Mouse (Mus musculus) midbrain, embryonic 13.5 days (tissue): ENCODE results near the gene Slit3. TPM values are rescaled to one million over a fixed set of nuclear protein-coding genes. Genes with fewer than 3 reads are reported as not detected.

Experiments
- ATAC-seq: fragments of 200-750 bp; cut with Nextera tagmentation; 2 replicates; pipeline ENCODE4 v1.8.0; 2017; ENCODE audit warnings: mild to moderate bottlenecking, moderate TSS enrichment, moderate library complexity
- H3K27ac ChIP-seq: fragments of 300-500 bp; sonication (generic); 2 replicates; pipeline ENCODE4 v1.5.1; 2015; ENCODE audit warnings: inconsistent platforms, mild to moderate bottlenecking, moderate library complexity
- H3K27me3 ChIP-seq: fragments of 300-500 bp; sonication (generic); 2 replicates; pipeline ENCODE4 v1.6.1; 2015; ENCODE audit warnings: mild to moderate bottlenecking, inconsistent platforms
- H3K36me3 ChIP-seq: fragments of 300-500 bp; sonication (generic); 2 replicates; pipeline ENCODE4 v1.6.1; 2015; ENCODE audit warnings: mild to moderate bottlenecking, inconsistent platforms
- H3K4me1 ChIP-seq: fragments of 300-500 bp; sonication (generic); replicated peaks from 2 replicates; pipeline ENCODE4 v1.6.1; 2015; ENCODE audit warnings: inconsistent platforms
- H3K4me2 ChIP-seq: fragments of 300-500 bp; sonication (generic); replicated peaks from 2 replicates; pipeline ENCODE4 v1.6.1; 2015; ENCODE audit warnings: moderate library complexity, mild to moderate bottlenecking, inconsistent platforms
- H3K4me3 ChIP-seq: fragments of 300-500 bp; sonication (generic); replicated peaks from 2 replicates; pipeline ENCODE4 v1.5.1; 2015; ENCODE audit warnings: mild to moderate bottlenecking, inconsistent platforms
- H3K9ac ChIP-seq: fragments of 300-500 bp; sonication (generic); replicated peaks from 2 replicates; pipeline ENCODE4 v1.6.1; 2015; ENCODE audit warnings: mild to moderate bottlenecking, inconsistent platforms
- H3K9me3 ChIP-seq: fragments of 300-500 bp; sonication (generic); 2 replicates; pipeline ENCODE4 v1.6.1; 2016; ENCODE audit warnings: mild to moderate bottlenecking, inconsistent platforms
- WGBS: fragments of 180-500 bp; shearing (Covaris S2); methylation state at CpG from one replicate; pipeline ENCODE4 v1.1.7; 2015; 5-methylcytosine and 5-hydroxymethylcytosine counted together
- polyA plus RNA-seq: library from polyadenylated mRNA; unstranded; fragments of >200 nt; fragmentation: Nextera tagmentation; extraction: Ambion mirVana; gene quantifications from 2 replicates; pipeline ENCODE4 v1.2.1, GENCODE M21; 2015

Gene Slit3
- polyA plus RNA-seq, 1 experiment from 2014 or later, result 6.6 TPM

DNA sequence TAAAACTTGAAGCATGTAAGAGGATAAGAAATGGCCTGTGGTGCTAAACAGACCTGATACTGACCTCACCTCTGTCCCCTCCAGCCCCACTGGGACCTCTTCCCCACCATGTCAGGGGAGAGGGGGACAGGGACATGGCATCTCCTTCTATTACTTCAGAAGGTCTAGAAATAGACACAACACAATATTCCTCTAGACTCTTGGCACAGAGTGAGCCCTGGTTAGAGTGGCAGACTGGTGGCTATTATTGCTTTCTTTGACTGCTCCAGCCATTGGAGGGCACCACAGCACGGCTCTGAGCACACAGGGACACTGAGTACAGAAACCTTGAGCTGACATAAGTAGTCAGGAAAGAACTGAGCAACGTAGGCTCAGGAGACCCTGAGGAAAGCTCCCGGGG is 501.7 kb downstream of the Slit3 start:
- ATAC-seq, result no peak
- no peak overlapping the region for H3K4me2 ChIP-seq
- H3K9ac ChIP-seq, result no peak overlapping the region
- H3K4me3 ChIP-seq, result no peak overlapping the region
- H3K9me3 ChIP-seq, result no peaks in the 10 kb centered on the region
- H3K36me3 ChIP-seq, result no peaks in the 10 kb centered on the region
- peaks cover 17% of the 10 kb centered on the region; the same call in 1 of the 2 replicates for H3K27me3 ChIP-seq
- no peak overlapping the region for H3K27ac ChIP-seq
- H3K4me1 ChIP-seq, result no peaks in the 10 kb centered on the region
- 84% methylated on average over 3 of the region's 3 CpGs for WGBS

DNA sequence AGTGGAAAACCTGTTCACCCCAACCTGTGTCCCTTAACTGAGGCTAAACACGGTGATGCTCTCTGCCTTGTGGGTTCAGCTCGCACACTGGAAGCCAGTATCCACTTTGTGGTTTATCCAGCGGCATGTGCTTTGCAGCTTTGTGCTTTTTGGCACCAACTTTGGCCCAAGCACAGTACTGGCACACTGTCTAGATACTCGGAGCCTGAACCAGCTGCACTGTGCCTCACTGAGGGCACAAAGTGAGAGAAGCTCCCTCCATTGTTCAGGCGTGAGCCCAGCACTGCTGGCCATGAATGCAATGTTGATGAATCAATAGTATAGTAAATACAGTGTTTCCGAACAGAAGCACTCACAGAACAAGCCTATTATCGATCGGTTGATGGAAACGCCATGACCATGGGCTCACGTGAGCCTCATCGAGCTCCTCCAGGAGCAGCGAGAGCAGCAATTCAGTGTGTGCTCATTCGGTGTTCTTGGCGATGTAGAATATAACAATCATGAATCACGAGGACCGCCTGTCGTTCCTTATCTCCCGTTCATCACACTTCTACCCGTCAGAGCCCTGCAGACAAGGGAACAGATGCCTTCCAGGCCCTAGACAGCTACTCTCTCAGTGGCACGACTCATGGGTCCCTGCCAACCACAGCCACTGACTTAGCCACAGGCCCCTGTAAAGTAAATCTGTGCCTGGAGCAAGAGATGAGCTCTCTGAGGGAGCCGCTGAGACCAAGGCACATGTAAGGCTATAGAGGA is 503.7 kb downstream of the Slit3 start:
- H3K4me1 ChIP-seq, result no peaks in the 10 kb centered on the region
- H3K4me3 ChIP-seq, result no peak overlapping the region
- no peak for ATAC-seq
- H3K36me3 ChIP-seq, result no peaks in the 10 kb centered on the region
- H3K27ac ChIP-seq, result no peak overlapping the region
- WGBS, result 81% methylated on average over 21 of the region's 21 CpGs
- no peak overlapping the region for H3K9ac ChIP-seq
- peaks cover 11% of the 10 kb centered on the region; the same call in 1 of the 2 replicates for H3K27me3 ChIP-seq
- no peak overlapping the region for H3K4me2 ChIP-seq
- no peaks in the 10 kb centered on the region for H3K9me3 ChIP-seq

DNA sequence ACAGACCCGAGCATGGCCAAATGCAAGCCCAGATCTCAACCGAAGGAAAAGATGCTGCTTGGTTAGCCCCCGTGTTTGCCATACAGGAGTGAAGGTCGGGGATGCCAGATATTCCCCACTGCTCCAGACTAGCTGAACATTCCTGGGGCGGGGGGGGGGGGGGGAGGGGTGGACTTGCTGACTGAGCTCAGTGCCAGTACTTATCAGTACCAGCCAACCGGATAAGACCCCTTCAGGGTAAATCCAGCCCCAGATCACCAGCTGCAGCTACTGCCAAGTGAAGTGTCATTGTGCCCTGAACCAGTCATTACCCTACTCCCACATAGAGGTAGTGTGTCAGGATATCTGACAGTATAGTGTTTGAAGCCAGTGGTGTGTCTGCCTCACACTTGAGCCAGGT is 504.6 kb downstream of the Slit3 start:
- Histone ChIP-seq H3K27me3 (peaks cover 6% of the 10 kb centered on the region; the same call in 1 of the 2 replicates), H3K4me2 (no peak overlapping the region), H3K36me3 (no peaks in the 10 kb centered on the region), H3K9me3 (no peaks in the 10 kb centered on the region), H3K4me3 (no peak overlapping the region), H3K4me1 (no peaks in the 10 kb centered on the region), H3K9ac (no peak overlapping the region), H3K27ac (no peak overlapping the region)
- 0 out of 2 replicates have a peak, but pooled peaks have one; percentile 25 for ATAC-seq
- WGBS, result 82% methylated on average over 6 of the region's 6 CpGs

DNA sequence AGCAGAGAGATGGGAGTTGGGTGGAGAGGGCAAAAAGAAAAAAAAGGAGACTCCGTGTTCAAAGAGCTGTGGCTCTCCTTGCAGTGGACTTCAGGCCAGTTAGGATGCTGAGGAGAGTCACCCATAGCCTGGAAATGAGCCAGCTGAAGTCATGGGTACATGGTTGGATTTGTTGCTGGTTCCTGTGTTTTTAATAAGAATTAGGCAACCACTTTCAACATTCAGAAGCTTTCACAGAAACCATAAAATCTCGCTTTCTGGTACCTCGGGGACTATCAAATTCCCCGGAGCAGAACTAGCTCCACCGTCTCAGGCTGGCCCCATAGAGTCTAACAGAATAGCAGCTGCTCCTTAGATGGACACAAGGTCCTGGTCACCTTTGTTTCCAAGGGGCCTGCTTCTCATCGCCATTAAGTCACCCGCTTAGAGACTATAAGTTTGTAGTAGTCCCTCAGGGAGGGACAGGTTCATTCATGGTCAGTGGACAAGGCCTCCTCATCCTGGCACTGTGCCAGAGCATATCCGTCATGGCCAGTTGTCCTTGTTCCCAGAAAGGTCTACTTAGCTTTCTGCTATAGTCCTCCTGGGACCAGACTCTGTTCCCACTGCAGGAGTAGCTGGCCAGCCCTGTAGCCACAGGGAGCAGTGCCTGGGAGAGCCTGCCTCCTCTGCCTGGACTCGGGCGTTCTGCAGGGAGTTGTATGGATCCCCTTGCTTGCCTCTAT is 505.3 kb downstream of the Slit3 start:
- no peaks in the 10 kb centered on the region for H3K4me1 ChIP-seq
- ATAC-seq, result no peak
- no peak overlapping the region for H3K27ac ChIP-seq
- peaks cover 6% of the 10 kb centered on the region; the same call in 1 of the 2 replicates for H3K27me3 ChIP-seq
- no peak overlapping the region for H3K4me3 ChIP-seq
- H3K9me3 ChIP-seq, result no peaks in the 10 kb centered on the region
- no peak overlapping the region for H3K9ac ChIP-seq
- H3K36me3 ChIP-seq, result no peaks in the 10 kb centered on the region
- H3K4me2 ChIP-seq, result no peak overlapping the region
- 87% methylated on average over 10 of the region's 10 CpGs for WGBS

DNA sequence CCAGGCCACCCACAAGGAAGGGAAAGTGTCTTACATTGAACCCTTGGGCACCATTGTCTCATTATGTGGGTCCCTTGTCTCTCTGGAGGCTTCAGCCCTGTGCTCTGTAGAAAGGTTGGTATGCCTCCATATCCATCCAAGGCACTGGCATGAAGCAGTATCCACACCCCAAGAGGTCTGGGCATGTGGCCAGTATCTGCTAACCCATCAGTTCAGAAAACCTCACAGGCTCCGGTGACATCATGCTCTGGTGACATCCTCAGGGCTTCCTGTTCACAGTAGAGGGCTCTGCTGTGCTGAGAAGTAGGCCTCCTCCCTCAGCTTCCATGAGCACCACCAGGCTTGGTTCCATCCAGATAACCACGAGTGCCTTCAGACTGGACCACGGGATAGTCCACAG is 506.8 kb downstream of the Slit3 start:
- Histone ChIP-seq H3K9ac (no peak overlapping the region), H3K9me3 (no peaks in the 10 kb centered on the region), H3K27ac (no peak overlapping the region), H3K4me1 (no peaks in the 10 kb centered on the region), H3K27me3 (peaks cover 10% of the 10 kb centered on the region; the same call in 1 of the 2 replicates), H3K4me2 (no peak overlapping the region), H3K36me3 (no peaks in the 10 kb centered on the region), H3K4me3 (no peak overlapping the region)
- ATAC-seq, result no peak
- WGBS, result 93% methylated on average over 3 of the region's 3 CpGs

DNA sequence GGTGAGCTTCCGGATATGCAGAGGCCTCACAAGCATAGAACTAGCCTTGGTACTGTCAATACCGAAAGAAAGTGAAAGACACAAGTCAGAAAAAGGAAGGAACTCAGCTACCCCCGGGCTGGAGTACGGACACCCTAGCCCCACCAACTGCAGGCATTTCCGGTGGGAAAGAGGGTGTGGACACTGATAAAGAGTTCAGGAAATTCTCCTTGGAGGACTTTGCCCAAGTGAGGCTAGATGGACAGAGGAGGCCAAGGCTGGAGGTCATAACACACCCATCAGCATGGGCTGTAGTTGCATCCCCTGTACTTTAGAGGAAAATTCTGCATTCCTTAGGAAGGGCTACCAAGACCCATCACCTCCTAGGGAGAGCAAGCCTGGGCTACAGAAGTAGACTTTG is 511.2 kb downstream of the Slit3 start:
- Histone ChIP-seq H3K27ac (no peak overlapping the region), H3K27me3 (peaks cover 13% of the 10 kb centered on the region), H3K36me3 (no peaks in the 10 kb centered on the region), H3K4me3 (no peak overlapping the region), H3K4me2 (no peak overlapping the region), H3K4me1 (peaks cover 9% of the 10 kb centered on the region), H3K9ac (no peak overlapping the region), H3K9me3 (no peaks in the 10 kb centered on the region)
- WGBS, result 94% methylated on average over 5 of the region's 5 CpGs
- no peak for ATAC-seq

DNA sequence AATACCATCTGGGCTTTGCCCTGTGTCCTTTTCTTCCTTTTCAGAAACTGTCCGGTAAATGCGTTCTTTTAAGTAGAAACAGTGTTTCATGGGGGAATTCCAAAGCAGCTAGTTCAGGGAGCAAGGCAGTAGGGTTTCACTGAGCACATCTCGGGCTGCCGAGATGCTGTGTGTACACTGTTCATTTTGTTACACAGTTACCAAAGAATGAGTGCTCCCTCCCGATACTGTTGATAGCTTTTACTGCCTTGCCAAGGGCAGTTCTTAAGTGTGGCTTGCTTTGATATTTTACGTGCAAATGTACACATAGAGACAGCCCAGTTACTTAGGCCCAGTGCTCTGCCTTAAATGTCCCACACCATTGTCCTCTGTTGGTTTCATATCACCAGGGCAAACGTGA is 516.1 kb downstream of the Slit3 start:
- Histone ChIP-seq H3K4me3 (no peak overlapping the region), H3K4me1 (peaks cover 21% of the 10 kb centered on the region), H3K4me2 (no peak overlapping the region), H3K27ac (no peak overlapping the region), H3K9ac (no peak overlapping the region), H3K9me3 (no peaks in the 10 kb centered on the region), H3K27me3 (peaks cover 24% of the 10 kb centered on the region), H3K36me3 (no peaks in the 10 kb centered on the region)
- ATAC-seq, result no peak
- WGBS, result 79% methylated on average over 7 of the region's 7 CpGs

DNA sequence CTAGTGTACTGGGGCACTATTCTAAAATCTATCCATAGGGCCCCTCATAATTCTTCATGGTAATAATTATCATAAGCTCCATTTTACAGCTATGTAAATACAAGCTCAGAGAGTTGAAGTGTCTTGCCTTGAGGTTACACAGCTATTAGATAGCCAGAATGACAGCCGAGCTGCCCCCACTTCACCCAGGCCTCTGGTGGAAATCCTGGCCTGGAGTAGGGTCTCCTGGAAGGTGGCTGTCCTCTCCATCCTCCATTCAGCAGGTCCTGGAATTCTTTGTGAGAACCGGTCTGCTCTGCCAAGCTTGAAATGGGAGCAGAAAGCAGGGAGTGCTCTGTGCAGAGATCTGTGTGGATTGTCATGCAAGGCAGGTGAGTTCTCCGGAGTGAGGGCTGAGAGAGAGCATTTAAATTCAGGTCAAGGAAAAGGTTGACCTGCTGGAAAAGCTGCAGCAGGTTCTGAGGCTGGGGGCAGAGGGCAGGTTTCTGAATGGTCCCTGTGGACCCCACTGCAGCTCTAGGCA is 517.9 kb downstream of the Slit3 start:
- no peaks in the 10 kb centered on the region for H3K36me3 ChIP-seq
- H3K4me2 ChIP-seq, result peak overlapping the region; percentile 24; the same call in 1 of the 2 replicates
- H3K27ac ChIP-seq, result peak overlapping the region; percentile 4
- H3K4me3 ChIP-seq, result no peak overlapping the region
- peaks cover 19% of the 10 kb centered on the region for H3K27me3 ChIP-seq
- H3K9ac ChIP-seq, result 0 out of 2 replicates have a peak overlapping the region, but pooled peaks have one; percentile 17
- peak; percentile 46; the same call in 1 of the 2 replicates for ATAC-seq
- 15% methylated on average over 3 of the region's 3 CpGs for WGBS
- no peaks in the 10 kb centered on the region for H3K9me3 ChIP-seq
- H3K4me1 ChIP-seq, result peaks cover 21% of the 10 kb centered on the region

DNA sequence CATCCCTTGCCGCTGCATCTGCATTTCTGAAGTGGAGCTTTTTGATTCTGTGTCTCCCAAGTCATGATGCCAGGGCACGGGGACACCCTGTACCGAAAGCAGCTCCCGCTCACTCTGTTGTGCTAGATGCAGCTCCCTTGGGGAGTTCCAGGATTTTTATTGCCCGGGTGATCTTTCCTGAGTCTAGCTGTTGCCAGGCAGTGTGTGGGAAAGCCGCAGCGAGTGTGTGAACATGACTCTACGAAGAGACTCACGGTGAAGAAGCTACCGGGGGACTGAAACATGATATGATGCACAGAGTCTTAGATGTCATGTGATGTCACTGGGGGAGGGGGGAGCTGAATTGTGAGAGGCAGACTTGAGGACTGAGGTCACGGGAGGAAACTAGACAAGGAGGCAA is 518.4 kb downstream of the Slit3 start:
- H3K9ac ChIP-seq, result 0 out of 2 replicates have a peak overlapping the region, but pooled peaks have one; percentile 17
- peak overlapping the region; percentile 4 for H3K27ac ChIP-seq
- peaks cover 19% of the 10 kb centered on the region for H3K27me3 ChIP-seq
- 17% methylated on average over 11 of the region's 11 CpGs for WGBS
- no peaks in the 10 kb centered on the region for H3K9me3 ChIP-seq
- peak overlapping the region; percentile 24 for H3K4me2 ChIP-seq
- H3K4me3 ChIP-seq, result no peak overlapping the region
- H3K36me3 ChIP-seq, result no peaks in the 10 kb centered on the region
- peaks cover 21% of the 10 kb centered on the region for H3K4me1 ChIP-seq
- peak; percentile 38; the same call in 1 of the 2 replicates for ATAC-seq

DNA sequence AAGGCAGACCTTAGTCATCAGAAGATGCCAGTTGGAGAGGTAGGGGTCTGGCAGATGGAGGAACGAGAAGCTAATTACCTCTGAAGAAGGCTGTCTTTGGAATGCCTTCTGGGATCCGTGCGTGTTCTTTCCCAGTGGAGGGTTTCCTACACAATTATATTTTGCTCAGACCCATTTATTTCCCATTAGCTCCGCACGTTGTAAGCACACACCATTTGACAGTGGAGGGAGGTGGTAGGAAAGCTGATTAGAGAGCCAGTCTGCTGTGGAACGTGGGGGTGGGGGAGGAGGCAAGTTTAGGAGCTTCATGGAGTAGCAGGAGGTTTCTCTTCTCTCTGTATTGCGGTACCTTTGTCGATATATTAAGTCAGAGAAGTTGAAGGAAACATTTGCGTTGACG is 530.3 kb downstream of the Slit3 start:
- no peak overlapping the region for H3K4me2 ChIP-seq
- peaks cover 2% of the 10 kb centered on the region; the same call in 1 of the 2 replicates for H3K27me3 ChIP-seq
- WGBS, result 76% methylated on average over 10 of the region's 10 CpGs
- H3K9me3 ChIP-seq, result no peaks in the 10 kb centered on the region
- no peak overlapping the region for H3K9ac ChIP-seq
- H3K36me3 ChIP-seq, result no peaks in the 10 kb centered on the region
- H3K27ac ChIP-seq, result no peak overlapping the region
- no peak overlapping the region for H3K4me3 ChIP-seq
- H3K4me1 ChIP-seq, result no peaks in the 10 kb centered on the region
- no peak for ATAC-seq

DNA sequence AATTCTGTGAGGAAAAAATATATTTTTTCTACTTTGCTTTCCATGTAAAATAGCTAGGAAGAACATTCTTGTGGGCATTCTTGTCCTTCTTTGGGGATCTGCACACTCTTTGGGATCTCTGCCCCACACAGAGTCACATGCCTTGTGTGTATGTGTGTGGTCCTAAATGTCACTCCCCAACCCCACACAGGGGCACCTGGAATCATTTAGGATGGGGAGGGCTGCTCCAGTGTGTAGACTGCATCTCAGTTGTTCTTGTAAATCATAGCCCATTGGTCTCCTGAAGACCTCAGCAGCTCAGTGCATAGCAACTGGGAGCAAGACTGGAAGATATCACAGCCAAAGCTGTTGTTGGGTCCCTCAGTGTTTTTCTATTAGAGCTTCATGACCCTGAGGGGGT is 534.8 kb downstream of the Slit3 start:
- Histone ChIP-seq H3K27ac (no peak overlapping the region), H3K36me3 (no peaks in the 10 kb centered on the region), H3K4me2 (no peak overlapping the region), H3K4me1 (no peaks in the 10 kb centered on the region), H3K27me3 (peaks cover 17% of the 10 kb centered on the region), H3K4me3 (no peak overlapping the region), H3K9me3 (no peaks in the 10 kb centered on the region), H3K9ac (no peak overlapping the region)
- ATAC-seq, result no peak

DNA sequence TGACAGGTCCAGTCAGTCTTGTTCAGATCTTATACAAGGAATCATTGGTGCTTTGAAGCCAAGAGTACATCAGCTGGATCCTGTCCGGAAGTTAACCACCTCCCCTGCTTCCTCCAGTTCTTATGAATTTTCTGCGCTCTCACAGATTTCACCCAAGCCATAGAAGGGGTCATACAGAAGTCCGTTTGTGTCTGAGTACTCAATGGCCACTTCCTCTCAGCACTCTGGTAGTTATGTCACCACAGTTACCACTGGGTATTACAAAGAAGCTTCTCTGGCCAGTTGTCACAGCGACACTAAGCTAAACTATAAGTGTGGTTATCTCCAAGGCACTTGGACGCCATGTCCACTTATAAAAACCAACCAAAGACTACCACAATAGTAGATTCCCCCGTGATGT is 536.6 kb downstream of the Slit3 start:
- peaks cover 26% of the 10 kb centered on the region for H3K27me3 ChIP-seq
- no peak overlapping the region for H3K27ac ChIP-seq
- 89% methylated on average over 6 of the region's 6 CpGs for WGBS
- no peaks in the 10 kb centered on the region for H3K4me1 ChIP-seq
- no peak overlapping the region for H3K9ac ChIP-seq
- H3K4me3 ChIP-seq, result no peak overlapping the region
- no peak for ATAC-seq
- no peaks in the 10 kb centered on the region for H3K36me3 ChIP-seq
- no peaks in the 10 kb centered on the region for H3K9me3 ChIP-seq
- H3K4me2 ChIP-seq, result no peak overlapping the region
